Mouse (Mus musculus) heart, postnatal 14 days (tissue): Measurements from ENCODE around the gene Dhrs11. TPM values are rescaled to one million over a fixed set of nuclear protein-coding genes. Genes with fewer than 3 reads are reported as not detected.
A peak's percentile ranks its signal among the peaks of the same experiment; 100 is the strongest.

Source experiments
- DNase-seq, 2 experiments: peaks; one replicate each; pipeline ENCODE4 v3.0.0; 2021 to 2022
- intact Hi-C: fragments of 180-260 bp; cut with DNase I; formaldehyde crosslinking; loops from one replicate; pipeline ENCODE4 v1.15.1; 2025
- total RNA-seq, 2 experiments: library from RNA; stranded (reverse); gene quantifications; 2 replicates each; pipeline ENCODE4 v1.2.3; 2021

Dhrs11 gene
- total RNA-seq, 2 experiments from 2014 or later = 114 to 125 TPM

- peak; percentile 78 to 85 for DNase-seq
Measured at GRCm38 (mm10) chr11:84826185-84826584, 2.6 kb downstream of the Dhrs11 start.

GRCm38 (mm10) chr11:84825261-84825807 is 3.5 kb downstream of the Dhrs11 start:
- intact Hi-C loops = no loop called here
- no peak for DNase-seq

More at GRCm38 (mm10) chr11:84826185-84826584, 2.6 kb downstream of the Dhrs11 start:
- intact Hi-C loops = no loop called here

GRCm38 (mm10) chr11:84823484-84823897 is 5.3 kb downstream of the Dhrs11 start:
- intact Hi-C loops = loop anchor here (5.0 kb wide), 1 partner anchor 311 kb away; the partner anchor contains the start of gene Aatf
- peak; percentile 58 for DNase-seq

- DNase-seq = no peak
Measured at GRCm38 (mm10) chr11:84822487-84822886, 6.3 kb downstream of the Dhrs11 start.

GRCm38 (mm10) chr11:84821131-84821770 is 7.5 kb downstream of the Dhrs11 start:
- no peak for DNase-seq
- intact Hi-C loops = loop anchor here (5.0 kb wide), 1 partner anchor 309 kb away; the partner anchor contains the start of gene Aatf

More at GRCm38 (mm10) chr11:84822487-84822886, 6.3 kb downstream of the Dhrs11 start:
- intact Hi-C loops = loop anchor here (5.0 kb wide), 1 partner anchor 310 kb away; the partner anchor contains the start of gene Aatf

GRCm38 (mm10) chr11:84818961-84819692 is 9.7 kb downstream of the Dhrs11 start, which contains the start of gene Mrm1:
Gene Mrm1, minus strand, starts transcription at chr11:84819515.
- intact Hi-C loops = loop anchor here (5.0 kb wide), 1 partner anchor 392 kb away; no protein-coding TSS in a partner anchor

GRCm38 (mm10) chr11:84818085-84818960 is 10.5 kb downstream of the Dhrs11 start:
- intact Hi-C loops = loop anchor here (5.0 kb wide), 1 partner anchor 391 kb away; no protein-coding TSS in a partner anchor
- peak; percentile 79 to 84 for DNase-seq

More at GRCm38 (mm10) chr11:84818961-84819692, 9.7 kb downstream of the Dhrs11 start, which contains the start of gene Mrm1:
- peak; percentile 94 to 97 for DNase-seq

- DNase-seq = no peak
- intact Hi-C loops = loop anchor here (5.0 kb wide), 1 partner anchor 390 kb away; no protein-coding TSS in a partner anchor
Measured at GRCm38 (mm10) chr11:84817362-84817761, 11.4 kb downstream of the Dhrs11 start.

GRCm38 (mm10) chr11:84813724-84814510 is 14.9 kb downstream of the Dhrs11 start:
- intact Hi-C loops = loop anchor here (5.0 kb wide), 1 partner anchor 552 kb away; no protein-coding TSS in a partner anchor

GRCm38 (mm10) chr11:84804373-84804772 is 24.4 kb downstream of the Dhrs11 start:
- intact Hi-C loops = no loop called here
- DNase-seq = no peak

More at GRCm38 (mm10) chr11:84813724-84814510, 14.9 kb downstream of the Dhrs11 start:
- DNase-seq = peak; percentile 71 to 82

- intact Hi-C loops = loop anchor here (5.0 to 10.0 kb wide), 2 partner anchors 283 to 535 kb away; partner anchors contain the start of gene Aatf
- peak; percentile 76 to 84 for DNase-seq
Measured at GRCm38 (mm10) chr11:84797627-84798353, 31.0 kb downstream of the Dhrs11 start.

- DNase-seq = no peak
- intact Hi-C loops = loop anchor here (5.0 to 10.0 kb wide), 2 partner anchors 282 to 535 kb away; partner anchors contain the start of gene Aatf
Measured at GRCm38 (mm10) chr11:84797026-84797425, 31.8 kb downstream of the Dhrs11 start.

- peak; percentile 66 to 78 for DNase-seq
- intact Hi-C loops = loop anchor here (1.0 to 10.0 kb wide), 3 partner anchors 280 to 532 kb away; partner anchors contain the start of gene Aatf
Measured at GRCm38 (mm10) chr11:84794496-84795113, 34.2 kb downstream of the Dhrs11 start.

GRCm38 (mm10) chr11:84793545-84793944 is 35.2 kb downstream of the Dhrs11 start:
- intact Hi-C loops = loop anchor here (10.0 kb wide), 1 partner anchor 279 kb away; the partner anchor contains the start of gene Aatf
- no peak for DNase-seq

- intact Hi-C loops = loop anchor here (10.0 kb wide), 1 partner anchor 276 kb away; the partner anchor contains the start of gene Aatf
- DNase-seq = no peak
Measured at GRCm38 (mm10) chr11:84790383-84790782, 38.4 kb downstream of the Dhrs11 start.

- intact Hi-C loops = no loop called here
- no peak for DNase-seq
Measured at GRCm38 (mm10) chr11:84780143-84780870, 48.5 kb downstream of the Dhrs11 start.
